Mouse (Mus musculus): Measurements from ENCODE around the gene Clp1. TPM values are rescaled to one million over a fixed set of nuclear protein-coding genes. Genes with fewer than 3 reads are reported as not detected.

Clp1 gene
- polyA plus RNA-seq, 1 experiment from 2014 or later = 16.4 TPM

GRCm38 (mm10) chr2:84711898-84712297 is 15.3 kb downstream of the Clp1 start:
- ATAC-seq (ENCODE audit: extremely low read depth, insufficient number of reproducible peaks, low FRiP score, low TSS enrichment) = no peak
- 83% methylated on average over 2 of the region's 2 CpGs for whole genome bisulfite sequencing
- no peaks in the 10 kb centered on the region for H3K9me3 ChIP-seq
- H3K4me3 ChIP-seq = no peak overlapping the region
- no peaks in the 10 kb centered on the region for H3K27me3 ChIP-seq (replicated peaks)
- H3K9ac ChIP-seq = no peak overlapping the region
- H3K4me2 ChIP-seq = no peak overlapping the region
- no peak overlapping the region for H3K27ac ChIP-seq (replicated peaks)
- H3K4me1 ChIP-seq = peaks cover 38% of the 10 kb centered on the region
- peaks cover 44% of the 10 kb centered on the region for H3K36me3 ChIP-seq

GRCm38 (mm10) chr2:84707523-84707922 is 19.6 kb downstream of the Clp1 start:
- Histone ChIP-seq H3K4me2 (no peak overlapping the region), H3K27ac (replicated peaks) (no peak overlapping the region), H3K4me1 (peaks cover 24% of the 10 kb centered on the region), H3K27me3 (replicated peaks) (no peaks in the 10 kb centered on the region), H3K9me3 (no peaks in the 10 kb centered on the region), H3K9ac (no peak overlapping the region), H3K36me3 (peaks cover 81% of the 10 kb centered on the region), H3K4me3 (no peak overlapping the region)
- 70% methylated on average over 1 of the region's 1 CpGs for WGBS
- ATAC-seq (ENCODE audit: extremely low read depth, insufficient number of reproducible peaks, low FRiP score, low TSS enrichment) = no peak

- no peak for ATAC-seq (ENCODE audit: extremely low read depth, insufficient number of reproducible peaks, low FRiP score, low TSS enrichment)
- Histone ChIP-seq H3K27ac (replicated peaks) (no peak overlapping the region), H3K4me2 (no peak overlapping the region), H3K27me3 (replicated peaks) (no peaks in the 10 kb centered on the region), H3K4me3 (no peak overlapping the region), H3K36me3 (peaks cover 88% of the 10 kb centered on the region), H3K9me3 (no peaks in the 10 kb centered on the region), H3K9ac (no peak overlapping the region), H3K4me1 (peaks cover 19% of the 10 kb centered on the region)
- 82% methylated on average over 1 of the region's 1 CpGs for WGBS
These were observed 21.9 kb downstream of the Clp1 start for GRCm38 (mm10) chr2:84705295-84705694.

GRCm38 (mm10) chr2:84704329-84704728 is 22.8 kb downstream of the Clp1 start:
- Histone ChIP-seq H3K27me3 (replicated peaks) (no peaks in the 10 kb centered on the region), H3K4me1 (peaks cover 19% of the 10 kb centered on the region), H3K27ac (replicated peaks) (no peak overlapping the region), H3K9me3 (no peaks in the 10 kb centered on the region), H3K4me3 (no peak overlapping the region), H3K36me3 (peaks cover 88% of the 10 kb centered on the region), H3K4me2 (no peak overlapping the region), H3K9ac (no peak overlapping the region)
- ATAC-seq (ENCODE audit: extremely low read depth, insufficient number of reproducible peaks, low FRiP score, low TSS enrichment) = no peak
- WGBS = 73% methylated on average over 5 of the region's 5 CpGs

GRCm38 (mm10) chr2:84703497-84703896 is 23.7 kb downstream of the Clp1 start:
- WGBS = 69% methylated on average over 1 of the region's 1 CpGs
- Histone ChIP-seq H3K4me2 (no peak overlapping the region), H3K27me3 (replicated peaks) (no peaks in the 10 kb centered on the region), H3K36me3 (peaks cover 87% of the 10 kb centered on the region), H3K4me1 (peaks cover 15% of the 10 kb centered on the region), H3K9ac (no peak overlapping the region), H3K9me3 (no peaks in the 10 kb centered on the region), H3K27ac (replicated peaks) (no peak overlapping the region), H3K4me3 (no peak overlapping the region)
- no peak for ATAC-seq (ENCODE audit: extremely low read depth, insufficient number of reproducible peaks, low FRiP score, low TSS enrichment)

- no peak for ATAC-seq (ENCODE audit: extremely low read depth, insufficient number of reproducible peaks, low FRiP score, low TSS enrichment)
- WGBS = 83% methylated on average over 5 of the region's 5 CpGs
- H3K4me3 ChIP-seq = no peak overlapping the region
- no peak overlapping the region for H3K4me2 ChIP-seq
- H3K27me3 ChIP-seq (replicated peaks) = no peaks in the 10 kb centered on the region
- peaks cover 88% of the 10 kb centered on the region for H3K36me3 ChIP-seq
- no peaks in the 10 kb centered on the region for H3K9me3 ChIP-seq
- no peaks in the 10 kb centered on the region for H3K4me1 ChIP-seq
- no peak overlapping the region for H3K27ac ChIP-seq (replicated peaks)
- no peak overlapping the region for H3K9ac ChIP-seq
These were observed 32.0 kb downstream of the Clp1 start for GRCm38 (mm10) chr2:84695007-84695695.

GRCm38 (mm10) chr2:84690050-84690449 is 37.1 kb downstream of the Clp1 start:
- H3K4me3 ChIP-seq = no peak overlapping the region
- peaks cover 94% of the 10 kb centered on the region for H3K36me3 ChIP-seq
- H3K27me3 ChIP-seq (replicated peaks) = no peaks in the 10 kb centered on the region
- H3K4me2 ChIP-seq = no peak overlapping the region
- H3K4me1 ChIP-seq = no peaks in the 10 kb centered on the region
- WGBS = 86% methylated on average over 12 of the region's 12 CpGs
- no peaks in the 10 kb centered on the region for H3K9me3 ChIP-seq
- H3K27ac ChIP-seq (replicated peaks) = no peak overlapping the region
- no peak overlapping the region for H3K9ac ChIP-seq
- ATAC-seq (ENCODE audit: extremely low read depth, insufficient number of reproducible peaks, low FRiP score, low TSS enrichment) = no peak

- Histone ChIP-seq H3K9ac (no peak overlapping the region), H3K4me1 (0 out of 2 replicates have a peak, but pooled peaks cover 2% of the 10 kb centered on the region), H3K27me3 (replicated peaks) (no peaks in the 10 kb centered on the region), H3K9me3 (no peaks in the 10 kb centered on the region), H3K27ac (replicated peaks) (no peak overlapping the region), H3K4me3 (no peak overlapping the region), H3K4me2 (no peak overlapping the region), H3K36me3 (peaks cover 90% of the 10 kb centered on the region)
- ATAC-seq (ENCODE audit: extremely low read depth, insufficient number of reproducible peaks, low FRiP score, low TSS enrichment) = no peak
- 58% methylated on average over 2 of the region's 2 CpGs for WGBS
These were observed 38.9 kb downstream of the Clp1 start for GRCm38 (mm10) chr2:84688080-84688844.

- Histone ChIP-seq H3K4me3 (no peak overlapping the region), H3K4me1 (peaks cover 17% of the 10 kb centered on the region), H3K27me3 (replicated peaks) (no peaks in the 10 kb centered on the region), H3K9me3 (no peaks in the 10 kb centered on the region), H3K9ac (peak overlapping the region; percentile 54), H3K27ac (replicated peaks) (peak overlapping the region; percentile 62), H3K36me3 (peaks cover 46% of the 10 kb centered on the region), H3K4me2 (peak overlapping the region; percentile 18; the same call in 1 of the 2 replicates)
- no peak for ATAC-seq (ENCODE audit: extremely low read depth, insufficient number of reproducible peaks, low FRiP score, low TSS enrichment)
- 30% methylated on average over 6 of the region's 6 CpGs for WGBS
These were observed 44.5 kb downstream of the Clp1 start for GRCm38 (mm10) chr2:84682605-84683183.

GRCm38 (mm10) chr2:84679016-84679415 is 48.1 kb downstream of the Clp1 start, which contains the start of gene Tmx2:
Gene Tmx2 (minus strand): TSS chr2:84679140.
- H3K4me1 ChIP-seq = peaks cover 33% of the 10 kb centered on the region
- no peaks in the 10 kb centered on the region for H3K27me3 ChIP-seq (replicated peaks)
- H3K27ac ChIP-seq (replicated peaks) = peak within 1 kb of the TSS; percentile 77
- no peaks in the 10 kb centered on the region for H3K9me3 ChIP-seq
- peak within 1 kb of the TSS; percentile 99 for H3K4me3 ChIP-seq
- peak within 1 kb of the TSS; percentile 86 for H3K4me2 ChIP-seq
- H3K36me3 ChIP-seq = peaks cover 34% of the 10 kb centered on the region
- ATAC-seq (ENCODE audit: extremely low read depth, insufficient number of reproducible peaks, low FRiP score, low TSS enrichment) = no peak
- 13% methylated on average over 8 of the region's 8 CpGs for WGBS
- peak within 1 kb of the TSS; percentile 97 for H3K9ac ChIP-seq
